Mouse (Mus musculus) midbrain, embryonic 16.5 days (tissue): Measurements from ENCODE around the gene Ggt5. TPM values are rescaled to one million over a fixed set of nuclear protein-coding genes. Genes with fewer than 3 reads are reported as not detected.

ENCODE experiments used
- ATAC-seq: fragments of 200-750 bp; cut with Nextera tagmentation; 2 replicates; pipeline ENCODE4 v1.8.0; 2017; ENCODE audit warnings: moderate TSS enrichment
- H3K27ac ChIP-seq: fragments of 300-500 bp; sonication (generic); 2 replicates; pipeline ENCODE4 v1.5.1; 2014; ENCODE audit warnings: mild to moderate bottlenecking, low read length, mixed read lengths
- H3K27me3 ChIP-seq: fragments of 300-500 bp; sonication (generic); 2 replicates; pipeline ENCODE4 v1.6.1; 2014; ENCODE audit warnings: low read depth, low read length, mixed read lengths; ENCODE audit not compliant: control insufficient read depth, insufficient read depth
- H3K36me3 ChIP-seq: fragments of 300-500 bp; sonication (generic); 2 replicates; pipeline ENCODE4 v1.6.1; 2014; ENCODE audit warnings: mild to moderate bottlenecking, low read length, moderate library complexity, mixed read lengths; ENCODE audit not compliant: control insufficient read depth, insufficient read depth
- H3K4me1 ChIP-seq: fragments of 300-500 bp; sonication (generic); 2 replicates; pipeline ENCODE4 v1.6.1; 2014; ENCODE audit warnings: mild to moderate bottlenecking, low read length, mixed read lengths; ENCODE audit not compliant: control insufficient read depth, insufficient read depth
- H3K4me2 ChIP-seq: fragments of 300-500 bp; sonication (generic); 2 replicates; pipeline ENCODE4 v1.6.1; 2014; ENCODE audit warnings: mild to moderate bottlenecking, low read length, mixed read lengths
- H3K4me3 ChIP-seq: fragments of 300-500 bp; sonication (generic); 2 replicates; pipeline ENCODE4 v1.5.1; 2014; ENCODE audit warnings: low read depth, mild to moderate bottlenecking, low read length, moderate library complexity, mixed read lengths
- H3K9ac ChIP-seq: fragments of 300-500 bp; sonication (generic); 2 replicates; pipeline ENCODE4 v1.6.1; 2014; ENCODE audit warnings: low read depth, low read length, mixed read lengths
- H3K9me3 ChIP-seq: fragments of 300-500 bp; sonication (generic); replicated peaks from 2 replicates; pipeline ENCODE4 v1.6.1; 2014; ENCODE audit warnings: mild to moderate bottlenecking, low read length, mixed read lengths; ENCODE audit not compliant: control insufficient read depth, poor library complexity, severe bottlenecking
- WGBS: fragments of 180-500 bp; shearing (Covaris S2); extraction: QIAGEN DNeasy Blood & Tissue Kit; methylation state at CpG from one replicate; pipeline ENCODE4 v1.1.7; 2014; 5-methylcytosine and 5-hydroxymethylcytosine counted together
- polyA plus RNA-seq: library from polyadenylated mRNA; unstranded; fragments of >200 nt; fragmentation: Nextera tagmentation; extraction: Ambion mirVana; gene quantifications from 2 replicates; pipeline ENCODE4 v1.2.1, GENCODE M21; 2015

Gene Ggt5
- polyA plus RNA-seq, 1 experiment from 2014 or later: 2.1 TPM

- H3K4me1 ChIP-seq: no peaks in the 10 kb centered on the region
- H3K9ac ChIP-seq: no peak overlapping the region
- no peak overlapping the region for H3K27ac ChIP-seq
- no peaks in the 10 kb centered on the region for H3K27me3 ChIP-seq
- no peak for ATAC-seq
- no peak overlapping the region for H3K4me3 ChIP-seq
- H3K4me2 ChIP-seq: no peak overlapping the region
- H3K36me3 ChIP-seq: no peaks in the 10 kb centered on the region
- no peaks in the 10 kb centered on the region for H3K9me3 ChIP-seq
- 65% methylated on average over 6 of the region's 6 CpGs for whole genome bisulfite sequencing
Measured at GRCm38 (mm10) chr10:75625920-75626319, 36.8 kb downstream of the Ggt5 start.

GRCm38 (mm10) chr10:75626991-75627390, 37.9 kb downstream of the Ggt5 start:
- ATAC-seq: no peak
- WGBS: 50% methylated on average over 3 of the region's 3 CpGs
- no peak overlapping the region for H3K9ac ChIP-seq

GRCm38 (mm10) chr10:75627490-75627889, 38.4 kb downstream of the Ggt5 start:
- Histone ChIP-seq H3K36me3 (no peaks in the 10 kb centered on the region), H3K4me2 (no peak overlapping the region), H3K9me3 (no peaks in the 10 kb centered on the region), H3K9ac (no peak overlapping the region), H3K27ac (no peak overlapping the region), H3K4me3 (no peak overlapping the region), H3K4me1 (no peaks in the 10 kb centered on the region), H3K27me3 (no peaks in the 10 kb centered on the region)
- 82% methylated on average over 3 of the region's 3 CpGs for WGBS
- ATAC-seq: no peak

More at GRCm38 (mm10) chr10:75626991-75627390, 37.9 kb downstream of the Ggt5 start:
- no peak overlapping the region for H3K4me3 ChIP-seq
- H3K9me3 ChIP-seq: no peaks in the 10 kb centered on the region
- H3K36me3 ChIP-seq: no peaks in the 10 kb centered on the region
- no peak overlapping the region for H3K4me2 ChIP-seq
- H3K4me1 ChIP-seq: no peaks in the 10 kb centered on the region
- H3K27me3 ChIP-seq: no peaks in the 10 kb centered on the region
- H3K27ac ChIP-seq: no peak overlapping the region

GRCm38 (mm10) chr10:75632633-75633032, 43.5 kb downstream of the Ggt5 start:
- Histone ChIP-seq H3K4me3 (no peak overlapping the region), H3K9ac (no peak overlapping the region), H3K4me1 (no peaks in the 10 kb centered on the region), H3K36me3 (no peaks in the 10 kb centered on the region), H3K27ac (no peak overlapping the region), H3K27me3 (no peaks in the 10 kb centered on the region), H3K4me2 (no peak overlapping the region), H3K9me3 (no peaks in the 10 kb centered on the region)
- 68% methylated on average over 5 of the region's 5 CpGs for WGBS
- ATAC-seq: no peak

- Histone ChIP-seq H3K9ac (no peak overlapping the region), H3K27ac (no peak overlapping the region), H3K9me3 (no peaks in the 10 kb centered on the region), H3K4me1 (no peaks in the 10 kb centered on the region), H3K27me3 (no peaks in the 10 kb centered on the region), H3K4me3 (no peak overlapping the region), H3K36me3 (no peaks in the 10 kb centered on the region), H3K4me2 (no peak overlapping the region)
- no peak for ATAC-seq
- 76% methylated on average over 5 of the region's 5 CpGs for WGBS
Measured at GRCm38 (mm10) chr10:75633048-75633447, 43.9 kb downstream of the Ggt5 start.

- no peaks in the 10 kb centered on the region for H3K9me3 ChIP-seq
- H3K9ac ChIP-seq: no peak overlapping the region
- no peak for ATAC-seq
- WGBS: 82% methylated on average over 11 of the region's 14 CpGs
- no peak overlapping the region for H3K4me3 ChIP-seq
- no peaks in the 10 kb centered on the region for H3K36me3 ChIP-seq
- no peak overlapping the region for H3K27ac ChIP-seq
- no peak overlapping the region for H3K4me2 ChIP-seq
- no peaks in the 10 kb centered on the region for H3K4me1 ChIP-seq
- no peaks in the 10 kb centered on the region for H3K27me3 ChIP-seq
Measured at GRCm38 (mm10) chr10:75633576-75634139, 44.5 kb downstream of the Ggt5 start.

- Histone ChIP-seq H3K9me3 (no peaks in the 10 kb centered on the region), H3K4me3 (no peak overlapping the region), H3K4me1 (no peaks in the 10 kb centered on the region), H3K4me2 (no peak overlapping the region), H3K27me3 (no peaks in the 10 kb centered on the region), H3K9ac (no peak overlapping the region), H3K36me3 (no peaks in the 10 kb centered on the region), H3K27ac (no peak overlapping the region)
- WGBS: 96% methylated on average over 8 of the region's 8 CpGs
- no peak for ATAC-seq
Measured at GRCm38 (mm10) chr10:75634610-75635009, 45.5 kb downstream of the Ggt5 start.

GRCm38 (mm10) chr10:75635019-75635692, 46.0 kb downstream of the Ggt5 start:
- H3K27ac ChIP-seq: no peak overlapping the region
- WGBS: 71% methylated on average over 14 of the region's 14 CpGs
- no peak overlapping the region for H3K9ac ChIP-seq
- H3K4me3 ChIP-seq: no peak overlapping the region
- H3K36me3 ChIP-seq: no peaks in the 10 kb centered on the region
- no peak for ATAC-seq
- H3K9me3 ChIP-seq: no peaks in the 10 kb centered on the region
- H3K4me2 ChIP-seq: no peak overlapping the region
- H3K4me1 ChIP-seq: no peaks in the 10 kb centered on the region
- H3K27me3 ChIP-seq: no peaks in the 10 kb centered on the region

- no peaks in the 10 kb centered on the region for H3K9me3 ChIP-seq
- no peak for ATAC-seq
- WGBS: 4% methylated on average over 9 of the region's 9 CpGs
Measured at GRCm38 (mm10) chr10:75635693-75636055, 46.5 kb downstream of the Ggt5 start.

More at GRCm38 (mm10) chr10:75635693-75636055, 46.5 kb downstream of the Ggt5 start:
- H3K9ac ChIP-seq: no peak overlapping the region
- H3K36me3 ChIP-seq: no peaks in the 10 kb centered on the region
- H3K4me1 ChIP-seq: no peaks in the 10 kb centered on the region
- no peak overlapping the region for H3K4me3 ChIP-seq
- H3K27ac ChIP-seq: no peak overlapping the region
- no peaks in the 10 kb centered on the region for H3K27me3 ChIP-seq
- no peak overlapping the region for H3K4me2 ChIP-seq
